Mouse (Mus musculus): Measurements from ENCODE around the gene Ttc30a2. TPM values are rescaled to one million over a fixed set of nuclear protein-coding genes. Genes with fewer than 3 reads are reported as not detected.
"Not testable (repeated sequence)": the region's sequence is repeated elsewhere in the genome, so short reads cannot be mapped to it uniquely, and the experiment has no call there.

Gene Ttc30a2
- polyA plus RNA-seq (2017; shearing (Covaris generic)): not detected

GRCm38 (mm10) chr2:75977752-75978368 lies at the start of gene Ttc30a2:
Gene Ttc30a2 (minus strand): TSS chr2:75978170.
- ATAC-seq: not testable (repeated sequence)

GRCm38 (mm10) chr2:76016890-76017289 lies 38.9 kb upstream of the Ttc30a2 start:
- ATAC-seq: no peak

GRCm38 (mm10) chr2:76016136-76016535 lies 38.2 kb upstream of the Ttc30a2 start:
- ATAC-seq: no peak

- ATAC-seq: peak; percentile 76
These were observed 37.5 kb upstream of the Ttc30a2 start for GRCm38 (mm10) chr2:76015460-76015859.

- no peak for ATAC-seq
These were observed 36.7 kb upstream of the Ttc30a2 start for GRCm38 (mm10) chr2:76014659-76015058.

- ATAC-seq: no peak
These were observed 28.2 kb upstream of the Ttc30a2 start for GRCm38 (mm10) chr2:76006194-76006593.

- ATAC-seq: no peak
These were observed 24.9 kb upstream of the Ttc30a2 start for GRCm38 (mm10) chr2:76002899-76003298.

- peak; percentile 43 for ATAC-seq
These were observed 23.4 kb upstream of the Ttc30a2 start for GRCm38 (mm10) chr2:76001392-76001791.

GRCm38 (mm10) chr2:75999636-76000035 lies 21.7 kb upstream of the Ttc30a2 start:
- no peak for ATAC-seq

- no peak for ATAC-seq
These were observed 20.7 kb upstream of the Ttc30a2 start for GRCm38 (mm10) chr2:75998692-75999091.

GRCm38 (mm10) chr2:75997726-75998125 lies 19.8 kb upstream of the Ttc30a2 start:
- no peak for ATAC-seq

- no peak for ATAC-seq
These were observed 16.9 kb upstream of the Ttc30a2 start for GRCm38 (mm10) chr2:75994841-75995240.

- ATAC-seq: no peak
These were observed 13.7 kb upstream of the Ttc30a2 start for GRCm38 (mm10) chr2:75991581-75992205.

- ATAC-seq: peak; percentile 93
These were observed 13.0 kb upstream of the Ttc30a2 start for GRCm38 (mm10) chr2:75990885-75991539.

GRCm38 (mm10) chr2:75989694-75990093 lies 11.7 kb upstream of the Ttc30a2 start:
- no peak for ATAC-seq

- ATAC-seq: no peak
These were observed 10.9 kb upstream of the Ttc30a2 start for GRCm38 (mm10) chr2:75988779-75989363.

GRCm38 (mm10) chr2:75988378-75988777 lies 10.4 kb upstream of the Ttc30a2 start:
- ATAC-seq: no peak

GRCm38 (mm10) chr2:75987739-75988138 lies 9.8 kb upstream of the Ttc30a2 start:
- no peak for ATAC-seq

GRCm38 (mm10) chr2:75985124-75985523 lies 7.2 kb upstream of the Ttc30a2 start:
- ATAC-seq: peak; percentile 72

- no peak for ATAC-seq
These were observed 5.9 kb upstream of the Ttc30a2 start for GRCm38 (mm10) chr2:75983847-75984246.

GRCm38 (mm10) chr2:75983091-75983490 lies 5.1 kb upstream of the Ttc30a2 start:
- no peak for ATAC-seq

- ATAC-seq: no peak
These were observed 4.7 kb upstream of the Ttc30a2 start for GRCm38 (mm10) chr2:75982626-75983025.

GRCm38 (mm10) chr2:75981440-75982081 lies 3.6 kb upstream of the Ttc30a2 start, which contains the start of gene Ttc30a1:
Gene Ttc30a1 (minus strand): TSS chr2:75981967.
- ATAC-seq: peak; percentile 87

Measured in activated CD4-positive, CD25-positive, alpha-beta regulatory T cell, adult 4 months (primary cell).